Mouse (Mus musculus) neural tube, embryonic 12.5 days (tissue): ENCODE measurements around the gene 1700023F06Rik. TPM values are rescaled to one million over a fixed set of nuclear protein-coding genes. Genes with fewer than 3 reads are reported as not detected.

Experiments used
- ATAC-seq: fragments of 200-750 bp; cut with Nextera tagmentation; 2 replicates; pipeline ENCODE4 v1.8.0; 2017; ENCODE audit warnings: low read depth, mild to moderate bottlenecking, moderate TSS enrichment, moderate library complexity; ENCODE audit not compliant: low FRiP score
- H3K27ac ChIP-seq: fragments of 300-500 bp; sonication (generic); 2 replicates; pipeline ENCODE4 v1.5.1; 2016
- H3K27me3 ChIP-seq: fragments of 300-500 bp; sonication (generic); replicated peaks from 2 replicates; pipeline ENCODE4 v1.6.1; 2016; ENCODE audit warnings: mild to moderate bottlenecking
- H3K36me3 ChIP-seq: fragments of 300-500 bp; sonication (generic); 2 replicates; pipeline ENCODE4 v1.6.1; 2016; ENCODE audit warnings: mild to moderate bottlenecking
- H3K4me1 ChIP-seq: fragments of 300-500 bp; sonication (generic); 2 replicates; pipeline ENCODE4 v1.6.1; 2016
- H3K4me2 ChIP-seq: fragments of 300-500 bp; sonication (generic); replicated peaks from 2 replicates; pipeline ENCODE4 v1.6.1; 2016; ENCODE audit warnings: mild to moderate bottlenecking
- H3K4me3 ChIP-seq: fragments of 300-500 bp; sonication (generic); 2 replicates; pipeline ENCODE4 v1.5.1; 2016
- H3K9ac ChIP-seq: fragments of 300-500 bp; sonication (generic); 2 replicates; pipeline ENCODE4 v1.6.1; 2016; ENCODE audit warnings: mild to moderate bottlenecking
- H3K9me3 ChIP-seq: fragments of 300-500 bp; sonication (generic); 2 replicates; pipeline ENCODE4 v1.6.1; 2016; ENCODE audit warnings: mild to moderate bottlenecking
- WGBS: fragments of 180-500 bp; shearing (Covaris S2); methylation state at CpG from one replicate; pipeline ENCODE4 v1.1.7; 2016; 5-methylcytosine and 5-hydroxymethylcytosine counted together
- polyA plus RNA-seq: library from polyadenylated mRNA; unstranded; fragments of >200 nt; fragmentation: Nextera tagmentation; extraction: Ambion mirVana; gene quantifications from 2 replicates; pipeline ENCODE4 v1.2.1, GENCODE M21; 2016

1700023F06Rik gene
- polyA plus RNA-seq, 1 experiment from 2014 or later = 0.39 TPM

- peaks cover 99% of the 10 kb centered on the region for H3K27me3 ChIP-seq
- no peak for ATAC-seq
- H3K4me1 ChIP-seq = peaks cover 23% of the 10 kb centered on the region
- no peaks in the 10 kb centered on the region for H3K9me3 ChIP-seq
- 86% methylated on average over 4 of the region's 4 CpGs for WGBS
- H3K4me2 ChIP-seq = no peak overlapping the region
- no peak overlapping the region for H3K27ac ChIP-seq
- no peak overlapping the region for H3K9ac ChIP-seq
- no peaks in the 10 kb centered on the region for H3K36me3 ChIP-seq
- H3K4me3 ChIP-seq = no peak overlapping the region
Measured at GRCm38 (mm10) chr11:103197340-103197739, 11.0 kb downstream of the 1700023F06Rik start.

- no peak overlapping the region for H3K9ac ChIP-seq
- peaks cover 23% of the 10 kb centered on the region for H3K4me1 ChIP-seq
- H3K9me3 ChIP-seq = no peaks in the 10 kb centered on the region
- no peak overlapping the region for H3K4me3 ChIP-seq
- H3K36me3 ChIP-seq = no peaks in the 10 kb centered on the region
- ATAC-seq = no peak
- H3K4me2 ChIP-seq = no peak overlapping the region
- no peak overlapping the region for H3K27ac ChIP-seq
- peaks cover 100% of the 10 kb centered on the region for H3K27me3 ChIP-seq
- 79% methylated on average over 5 of the region's 5 CpGs for WGBS
Measured at GRCm38 (mm10) chr11:103195656-103196055, 12.7 kb downstream of the 1700023F06Rik start.

GRCm38 (mm10) chr11:103195236-103195635 is 13.1 kb downstream of the 1700023F06Rik start:
- H3K4me3 ChIP-seq = no peak overlapping the region
- no peaks in the 10 kb centered on the region for H3K9me3 ChIP-seq
- no peak overlapping the region for H3K27ac ChIP-seq
- peaks cover 23% of the 10 kb centered on the region for H3K4me1 ChIP-seq
- H3K27me3 ChIP-seq = peaks cover 99% of the 10 kb centered on the region
- ATAC-seq = no peak
- H3K36me3 ChIP-seq = no peaks in the 10 kb centered on the region
- WGBS = 90% methylated on average over 18 of the region's 18 CpGs
- no peak overlapping the region for H3K9ac ChIP-seq
- no peak overlapping the region for H3K4me2 ChIP-seq

DNA sequence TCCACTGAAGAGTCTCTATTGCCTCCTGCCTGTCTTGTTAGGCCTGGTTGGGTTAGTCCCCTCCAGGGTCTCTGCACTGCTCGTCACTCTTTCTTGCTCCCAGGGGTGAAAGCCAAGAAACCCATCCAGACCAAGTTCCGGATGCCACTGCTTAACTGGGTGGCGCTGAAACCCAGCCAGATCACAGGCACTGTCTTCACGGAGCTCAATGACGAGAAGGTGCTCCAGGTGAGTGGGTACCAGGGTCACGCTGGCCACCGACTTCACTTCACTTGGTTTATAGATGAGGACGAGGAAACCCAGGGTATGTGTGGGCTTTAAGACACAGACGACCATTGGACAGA is 14.6 kb downstream of the 1700023F06Rik start:
- no peaks in the 10 kb centered on the region for H3K9me3 ChIP-seq
- no peak for ATAC-seq
- peaks cover 12% of the 10 kb centered on the region; the same call in 1 of the 2 replicates for H3K4me1 ChIP-seq
- H3K36me3 ChIP-seq = no peaks in the 10 kb centered on the region
- no peak overlapping the region for H3K4me2 ChIP-seq
- H3K27me3 ChIP-seq = peaks cover 91% of the 10 kb centered on the region
- H3K9ac ChIP-seq = no peak overlapping the region
- H3K4me3 ChIP-seq = no peak overlapping the region
- no peak overlapping the region for H3K27ac ChIP-seq
- 25% methylated on average over 9 of the region's 9 CpGs for WGBS

- H3K4me3 ChIP-seq = peak overlapping the region; percentile 24
- peaks cover 12% of the 10 kb centered on the region; the same call in 1 of the 2 replicates for H3K4me1 ChIP-seq
- no peaks in the 10 kb centered on the region for H3K36me3 ChIP-seq
- H3K4me2 ChIP-seq = peak overlapping the region; percentile 60
- WGBS = 4% methylated on average over 44 of the region's 44 CpGs
- peaks cover 85% of the 10 kb centered on the region for H3K27me3 ChIP-seq
- H3K9ac ChIP-seq = no peak overlapping the region
- no peak overlapping the region for H3K27ac ChIP-seq
- no peaks in the 10 kb centered on the region for H3K9me3 ChIP-seq
- ATAC-seq = no peak
Measured at GRCm38 (mm10) chr11:103192956-103193824, 15.2 kb downstream of the 1700023F06Rik start.

- H3K27me3 ChIP-seq = peaks cover 77% of the 10 kb centered on the region
- H3K27ac ChIP-seq = no peak overlapping the region
- H3K36me3 ChIP-seq = no peaks in the 10 kb centered on the region
- H3K4me2 ChIP-seq = peak overlapping the region; percentile 60
- 15% methylated on average over 28 of the region's 28 CpGs for WGBS
- H3K9ac ChIP-seq = no peak overlapping the region
- ATAC-seq = no peak
- H3K4me1 ChIP-seq = peaks cover 12% of the 10 kb centered on the region; the same call in 1 of the 2 replicates
- no peaks in the 10 kb centered on the region for H3K9me3 ChIP-seq
- peak overlapping the region; percentile 24 for H3K4me3 ChIP-seq
Measured at GRCm38 (mm10) chr11:103192230-103192955, 16.0 kb downstream of the 1700023F06Rik start.

DNA sequence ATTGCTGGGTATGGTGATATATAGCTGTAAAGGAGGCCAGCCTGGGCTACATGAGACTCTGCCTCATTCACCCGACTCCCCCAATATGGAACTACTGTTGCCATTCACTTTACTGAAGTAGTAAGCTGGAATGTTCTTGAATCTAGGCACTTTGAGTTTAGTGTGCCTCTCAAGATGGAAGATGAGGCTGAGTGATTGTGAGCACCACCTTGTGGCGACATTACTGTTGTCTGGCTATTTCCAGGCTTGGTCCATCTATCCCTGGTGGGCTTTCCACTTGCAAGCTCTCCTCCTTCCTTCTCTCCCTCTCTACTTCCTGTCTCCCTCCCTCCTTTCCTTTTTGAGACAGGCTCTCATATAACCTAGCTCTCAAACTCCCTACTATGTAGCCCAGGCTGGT is 23.5 kb downstream of the 1700023F06Rik start:
- no peaks in the 10 kb centered on the region for H3K4me1 ChIP-seq
- H3K27ac ChIP-seq = no peak overlapping the region
- 38% methylated on average over 2 of the region's 2 CpGs for WGBS
- no peaks in the 10 kb centered on the region for H3K9me3 ChIP-seq
- H3K4me3 ChIP-seq = no peak overlapping the region
- no peak overlapping the region for H3K9ac ChIP-seq
- no peaks in the 10 kb centered on the region for H3K36me3 ChIP-seq
- ATAC-seq = no peak
- H3K4me2 ChIP-seq = no peak overlapping the region
- H3K27me3 ChIP-seq = peaks cover 15% of the 10 kb centered on the region

- Histone ChIP-seq H3K27ac (no peak overlapping the region), H3K27me3 (peaks cover 12% of the 10 kb centered on the region; the same call in 1 of the 2 replicates), H3K4me3 (no peak overlapping the region), H3K4me1 (no peaks in the 10 kb centered on the region), H3K9me3 (no peaks in the 10 kb centered on the region), H3K36me3 (no peaks in the 10 kb centered on the region), H3K9ac (no peak overlapping the region), H3K4me2 (no peak overlapping the region)
- no peak for ATAC-seq
- 85% methylated on average over 3 of the region's 3 CpGs for WGBS
Measured at GRCm38 (mm10) chr11:103181911-103182310, 26.4 kb downstream of the 1700023F06Rik start.

DNA sequence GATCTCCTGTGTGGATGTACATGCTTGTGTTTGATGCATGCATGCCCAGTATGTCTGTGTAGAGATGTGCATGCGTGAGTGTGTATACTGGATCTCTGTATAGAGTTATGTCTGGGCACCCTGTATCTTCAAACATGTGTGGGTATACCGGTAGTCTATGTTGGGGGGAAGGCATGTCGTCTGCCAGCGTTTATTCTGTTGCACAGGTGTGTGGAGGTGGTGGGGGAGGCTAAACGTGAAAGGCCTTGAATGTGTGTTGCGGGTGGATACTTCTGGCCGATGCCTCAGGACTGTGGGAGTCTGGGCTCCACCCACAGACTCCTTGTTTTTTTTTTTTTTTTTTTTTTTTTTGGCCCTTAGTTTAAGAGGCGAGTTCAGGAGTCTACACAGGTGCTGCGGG is 27.0 kb downstream of the 1700023F06Rik start:
- H3K4me2 ChIP-seq = no peak overlapping the region
- H3K4me1 ChIP-seq = no peaks in the 10 kb centered on the region
- H3K27ac ChIP-seq = no peak overlapping the region
- no peaks in the 10 kb centered on the region for H3K9me3 ChIP-seq
- H3K9ac ChIP-seq = no peak overlapping the region
- 75% methylated on average over 9 of the region's 9 CpGs for WGBS
- peaks cover 12% of the 10 kb centered on the region; the same call in 1 of the 2 replicates for H3K27me3 ChIP-seq
- H3K4me3 ChIP-seq = no peak overlapping the region
- ATAC-seq = no peak
- no peaks in the 10 kb centered on the region for H3K36me3 ChIP-seq

- peaks cover 12% of the 10 kb centered on the region; the same call in 1 of the 2 replicates for H3K27me3 ChIP-seq
- 71% methylated on average over 1 of the region's 1 CpGs for WGBS
Measured at GRCm38 (mm10) chr11:103180426-103180825, 27.9 kb downstream of the 1700023F06Rik start.

GRCm38 (mm10) chr11:103178748-103179147 is 29.6 kb downstream of the 1700023F06Rik start:
- 85% methylated on average over 8 of the region's 8 CpGs for WGBS
- H3K4me3 ChIP-seq = no peak overlapping the region
- peaks cover 14% of the 10 kb centered on the region for H3K27me3 ChIP-seq
- no peaks in the 10 kb centered on the region for H3K4me1 ChIP-seq
- ATAC-seq = no peak
- H3K9me3 ChIP-seq = no peaks in the 10 kb centered on the region
- no peak overlapping the region for H3K9ac ChIP-seq
- no peak overlapping the region for H3K4me2 ChIP-seq
- no peak overlapping the region for H3K27ac ChIP-seq
- H3K36me3 ChIP-seq = no peaks in the 10 kb centered on the region

More at GRCm38 (mm10) chr11:103180426-103180825, 27.9 kb downstream of the 1700023F06Rik start:
- no peak overlapping the region for H3K27ac ChIP-seq
- no peak overlapping the region for H3K4me3 ChIP-seq
- ATAC-seq = no peak
- no peak overlapping the region for H3K9ac ChIP-seq
- no peaks in the 10 kb centered on the region for H3K9me3 ChIP-seq
- no peaks in the 10 kb centered on the region for H3K4me1 ChIP-seq
- no peak overlapping the region for H3K4me2 ChIP-seq
- H3K36me3 ChIP-seq = no peaks in the 10 kb centered on the region

DNA sequence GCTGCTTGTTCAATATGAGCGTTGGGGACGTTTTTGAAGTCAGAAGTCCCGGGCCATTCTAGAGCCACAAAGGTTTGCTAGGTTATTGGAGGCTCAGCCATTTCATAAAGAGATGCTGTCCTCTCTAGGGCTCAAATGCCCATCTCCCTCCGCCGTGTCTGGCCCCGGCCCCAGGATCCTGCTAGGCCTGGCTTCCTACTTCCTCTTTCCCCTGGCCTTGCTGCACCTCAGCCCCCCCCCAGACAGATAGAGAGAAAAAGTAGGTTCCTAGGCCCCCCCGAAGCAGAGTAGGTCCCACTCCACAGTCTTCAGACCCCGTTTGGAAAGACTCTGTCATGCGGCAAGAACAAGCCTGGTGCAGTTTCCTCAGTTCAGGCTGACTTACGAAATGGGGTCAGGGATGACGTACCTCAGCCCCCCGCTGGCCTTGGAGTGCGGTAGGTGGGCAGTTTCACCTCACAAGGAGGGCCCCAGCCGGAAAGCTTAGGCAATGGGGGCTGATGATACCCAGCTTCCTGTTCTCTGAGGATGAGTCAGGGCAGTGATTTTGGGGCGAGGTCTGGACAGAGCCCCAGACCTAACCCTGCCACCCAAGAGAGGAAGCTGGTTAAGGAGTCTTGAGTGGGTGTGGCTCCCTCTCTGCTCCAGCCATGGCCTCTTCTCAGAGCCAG is 30.4 kb downstream of the 1700023F06Rik start:
- H3K27ac ChIP-seq = no peak overlapping the region
- H3K4me2 ChIP-seq = no peak overlapping the region
- no peaks in the 10 kb centered on the region for H3K4me1 ChIP-seq
- no peaks in the 10 kb centered on the region for H3K9me3 ChIP-seq
- H3K4me3 ChIP-seq = no peak overlapping the region
- H3K36me3 ChIP-seq = no peaks in the 10 kb centered on the region
- no peak for ATAC-seq
- WGBS = 80% methylated on average over 15 of the region's 15 CpGs
- peaks cover 22% of the 10 kb centered on the region for H3K27me3 ChIP-seq
- no peak overlapping the region for H3K9ac ChIP-seq
